Mouse (Mus musculus) ES-Bruce4 (cell line): ENCODE measurements around the gene Dok5.

Experiments used
- CTCF ChIP-seq: IDR thresholded peaks from one replicate; pipeline ENCODE4 v1.8.1; 2011; ENCODE audit warnings: low read depth, low read length
- EP300 ChIP-seq: IDR thresholded peaks from 2 replicates; pipeline ENCODE4 v1.6.1; 2011; ENCODE audit warnings: low read depth, low read length; ENCODE audit not compliant: insufficient read depth

DNA sequence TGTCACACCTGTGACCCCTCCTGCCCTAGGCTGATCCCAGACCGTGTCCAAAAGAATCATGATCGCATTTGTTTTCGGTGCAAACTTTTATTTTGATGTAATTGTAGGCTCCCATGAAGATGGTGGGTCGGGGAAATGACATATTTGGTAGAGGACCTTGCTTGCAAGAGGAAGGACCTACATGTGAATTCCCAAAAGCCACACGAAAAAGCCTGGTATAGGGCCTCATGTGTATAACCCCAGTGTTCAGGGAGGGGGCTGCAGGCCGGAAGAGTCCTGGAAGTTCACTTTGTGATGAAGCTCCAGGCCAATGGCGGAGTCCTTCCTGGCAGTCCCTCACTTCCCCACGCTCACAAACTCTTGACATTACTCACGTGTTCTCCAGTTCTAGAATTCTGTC lies 7.3 kb downstream of the Dok5 start:
- TF ChIP-seq CTCF (no peak), EP300 (no peak)
